ENCODE assay signal across 24 mouse cellular contexts in the genomic region with DNA sequence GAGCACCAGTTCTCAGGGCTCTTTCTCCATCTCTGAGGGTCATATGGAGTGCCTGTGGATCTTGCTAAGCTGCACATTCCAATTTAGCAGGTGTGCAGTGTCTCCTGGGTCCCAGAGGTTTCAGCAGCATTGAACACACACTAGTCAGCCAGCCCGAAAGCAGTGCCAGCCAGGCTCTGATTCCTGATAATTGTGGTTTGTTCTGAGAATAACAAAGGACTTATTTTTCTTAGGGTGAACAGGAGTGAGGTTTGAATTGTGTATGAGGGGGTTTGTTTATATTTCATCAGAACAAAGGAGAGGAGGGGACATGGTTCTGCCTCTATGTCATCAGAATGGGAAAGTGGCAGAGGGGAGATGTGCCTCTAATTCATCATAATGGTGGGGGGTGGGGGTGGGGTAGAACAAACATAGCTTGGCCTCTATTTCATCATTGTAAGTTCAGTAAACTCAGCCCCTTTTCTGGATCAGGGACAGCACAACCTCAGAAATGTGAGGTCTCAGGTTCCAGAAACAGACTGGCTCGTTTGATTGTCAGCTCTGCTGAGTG.
A peak's percentile ranks its signal among the peaks of the same experiment; 100 is the strongest.
DNase-seq lines count a peak whose midpoint lies in the region; ATAC-seq lines count a peak whose summit lies in the region.
"Had no signal": no experiment of that assay in that cellular context is flagged by ENCODE, and none has a peak within 500 bp of the region (broad histone marks: within the 10 kb centered on the region; RNA-seq: fewer than 3 reads in every experiment).

No protein-coding gene starts in this region.

- H3K4me1 ChIP-seq in hindbrain, embryonic 14.5 days (replicated peaks; ENCODE audit: control insufficient read depth, insufficient read depth, low read length): no peaks in the 10 kb centered on the region
- peaks cover 6% of the 10 kb centered on the region; the same call in 1 of the 2 replicates for H3K4me1 ChIP-seq in hindbrain, embryonic 13.5 days (replicated peaks)
- H3K4me1 ChIP-seq: embryonic facial prominence, embryonic 15.5 days; heart, embryonic 15.5 days; hindbrain, embryonic 15.5 days had no signal

- no peaks in the 10 kb centered on the region for H3K9me3 ChIP-seq in hindbrain, embryonic 14.5 days (ENCODE audit: control insufficient read depth, low read length)
- H3K9me3 ChIP-seq in hindbrain, embryonic 13.5 days: no peaks in the 10 kb centered on the region
- H3K9me3 ChIP-seq: embryonic facial prominence, embryonic 15.5 days; heart, embryonic 15.5 days; hindbrain, embryonic 15.5 days had no signal

- H3K27me3 ChIP-seq in hindbrain, embryonic 14.5 days (ENCODE audit: control insufficient read depth, insufficient read depth, low read length): no peaks in the 10 kb centered on the region
- no peaks in the 10 kb centered on the region for H3K27me3 ChIP-seq in hindbrain, embryonic 13.5 days
- H3K27me3 ChIP-seq: embryonic facial prominence, embryonic 15.5 days; heart, embryonic 15.5 days; hindbrain, embryonic 15.5 days; Patski had no signal

- no peak overlapping the region for H3K4me2 ChIP-seq in hindbrain, embryonic 14.5 days (replicated peaks)
- no peak overlapping the region for H3K4me2 ChIP-seq in hindbrain, embryonic 13.5 days
- H3K4me2 ChIP-seq: embryonic facial prominence, embryonic 15.5 days; heart, embryonic 11.5 days; heart, embryonic 15.5 days; hindbrain, embryonic 15.5 days had no signal

- WGBS in hindbrain, embryonic 14.5 days: 49% methylated on average over 2 of the region's 2 CpGs
- 53% methylated on average over 2 of the region's 2 CpGs for WGBS in hindbrain, embryonic 13.5 days

- no peak for ATAC-seq in hindbrain, embryonic 14.5 days (ENCODE audit: low FRiP score)
- no peak for ATAC-seq in hindbrain, embryonic 13.5 days (ENCODE audit: low FRiP score)
- ATAC-seq: activated CD4-positive, CD25-positive, alpha-beta regulatory T cell, adult 4 months; forebrain, embryonic 14.5 days; Patski had no signal

- H3K27ac ChIP-seq in hindbrain, embryonic 14.5 days: 0 out of 2 replicates have a peak overlapping the region, but pooled peaks have one; percentile 20
- H3K27ac ChIP-seq in hindbrain, embryonic 13.5 days: no peak overlapping the region
- H3K27ac ChIP-seq: embryonic facial prominence, embryonic 15.5 days; forebrain, embryonic 10.5 days; heart, embryonic 15.5 days; hindbrain, embryonic 15.5 days had no signal

- no peak overlapping the region for H3K9ac ChIP-seq in hindbrain, embryonic 14.5 days
- no peak overlapping the region for H3K9ac ChIP-seq in hindbrain, embryonic 13.5 days
- H3K9ac ChIP-seq: embryonic facial prominence, embryonic 15.5 days; heart, embryonic 15.5 days; hindbrain, embryonic 15.5 days had no signal

- H3K4me3 ChIP-seq in hindbrain, embryonic 14.5 days (replicated peaks; ENCODE audit: low read length): no peak overlapping the region
- H3K4me3 ChIP-seq in hindbrain, embryonic 13.5 days: no peak overlapping the region
- H3K4me3 ChIP-seq: embryonic facial prominence, embryonic 15.5 days; erythroblast, embryonic 14.5 days; forebrain, embryonic 10.5 days; heart, embryonic 15.5 days; hindbrain, embryonic 15.5 days had no signal

- DNase-seq in hindbrain, embryonic 14.5 days (ENCODE audit: low spot score): no peak
- DNase-seq in layer of hippocampus, adult 9-11 months: peak; percentile 70
- no peak for DNase-seq in layer of hippocampus, postnatal 10 days (ENCODE audit: low spot score in 2 of 2)
- DNase-seq in retina, postnatal 1 day: peak; percentile 27
- DNase-seq in retina, embryonic 14.5 days (ENCODE audit: low spot score): no peak
- peak; percentile 70 for DNase-seq in telencephalon, adult 2 months (ENCODE audit: low read depth, low spot score)
- no peak for DNase-seq in kidney, adult 9 months
- DNase-seq: adrenal gland, postnatal 25 days; cerebellum, adult 2 months; cerebellum, postnatal 10 days; embryo, embryonic 11 days; gastrocnemius, postnatal 10 days; heart, adult 18-20 months; heart, postnatal 14 days had no signal

- H3K36me3 ChIP-seq in hindbrain, embryonic 14.5 days (replicated peaks; ENCODE audit: control insufficient read depth, insufficient read depth): no peaks in the 10 kb centered on the region
- no peaks in the 10 kb centered on the region for H3K36me3 ChIP-seq in hindbrain, embryonic 13.5 days
- H3K36me3 ChIP-seq: embryonic facial prominence, embryonic 15.5 days; forebrain, embryonic 10.5 days; heart, embryonic 15.5 days; hindbrain, embryonic 15.5 days had no signal

Comparison
In these comparisons a context has a peak if more than half of its experiments do, and no peak if none do; other contexts are left out.
1. DNase-seq: peak in layer of hippocampus, adult 9-11 months (single experiment), retina, postnatal 1 day (single experiment) and telencephalon, adult 2 months (single experiment); none in hindbrain, embryonic 14.5 days (single experiment), layer of hippocampus, postnatal 10 days (0 of 2), retina, embryonic 14.5 days (single experiment) and kidney, adult 9 months (single experiment).